Mouse (Mus musculus) forebrain, embryonic 13.5 days (tissue): Measurements from ENCODE around the gene Vwf. TPM values are rescaled to one million over a fixed set of nuclear protein-coding genes. Genes with fewer than 3 reads are reported as not detected.

ENCODE experiments used
- ATAC-seq: fragments of 200-750 bp; cut with Nextera tagmentation; 2 replicates; pipeline ENCODE4 v1.8.0; 2017
- H3K27ac ChIP-seq: fragments of 300-500 bp; sonication (generic); 2 replicates; pipeline ENCODE4 v1.5.1; 2015; ENCODE audit warnings: inconsistent platforms, mild to moderate bottlenecking, moderate library complexity
- H3K27me3 ChIP-seq: fragments of 300-500 bp; sonication (generic); 2 replicates; pipeline ENCODE4 v1.6.1; 2015; ENCODE audit warnings: mild to moderate bottlenecking, inconsistent platforms
- H3K36me3 ChIP-seq: fragments of 300-500 bp; sonication (generic); 2 replicates; pipeline ENCODE4 v1.6.1; 2015; ENCODE audit warnings: mild to moderate bottlenecking, inconsistent platforms; ENCODE audit not compliant: poor library complexity, severe bottlenecking
- H3K4me1 ChIP-seq: fragments of 300-500 bp; sonication (generic); 2 replicates; pipeline ENCODE4 v1.6.1; 2015; ENCODE audit warnings: inconsistent platforms
- H3K4me2 ChIP-seq: fragments of 300-500 bp; sonication (generic); 2 replicates; pipeline ENCODE4 v1.6.1; 2015; ENCODE audit warnings: inconsistent platforms, mild to moderate bottlenecking, moderate library complexity
- H3K4me3 ChIP-seq: fragments of 300-500 bp; sonication (generic); 2 replicates; pipeline ENCODE4 v1.5.1; 2015; ENCODE audit warnings: mild to moderate bottlenecking, inconsistent platforms
- H3K9ac ChIP-seq: fragments of 300-500 bp; sonication (generic); 2 replicates; pipeline ENCODE4 v1.6.1; 2015; ENCODE audit warnings: mild to moderate bottlenecking, inconsistent platforms
- H3K9me3 ChIP-seq: fragments of 300-500 bp; sonication (generic); replicated peaks from 2 replicates; pipeline ENCODE4 v1.6.1; 2016; ENCODE audit warnings: inconsistent platforms
- WGBS: fragments of 180-500 bp; shearing (Covaris S2); methylation state at CpG from one replicate; pipeline ENCODE4 v1.1.7; 2015; 5-methylcytosine and 5-hydroxymethylcytosine counted together
- polyA plus RNA-seq: library from polyadenylated mRNA; unstranded; fragments of >200 nt; fragmentation: Nextera tagmentation; extraction: Ambion mirVana; gene quantifications from 2 replicates; pipeline ENCODE4 v1.2.1, GENCODE M21; 2015

Gene Vwf
- polyA plus RNA-seq, 1 experiment from 2014 or later: 7.7 TPM

DNA sequence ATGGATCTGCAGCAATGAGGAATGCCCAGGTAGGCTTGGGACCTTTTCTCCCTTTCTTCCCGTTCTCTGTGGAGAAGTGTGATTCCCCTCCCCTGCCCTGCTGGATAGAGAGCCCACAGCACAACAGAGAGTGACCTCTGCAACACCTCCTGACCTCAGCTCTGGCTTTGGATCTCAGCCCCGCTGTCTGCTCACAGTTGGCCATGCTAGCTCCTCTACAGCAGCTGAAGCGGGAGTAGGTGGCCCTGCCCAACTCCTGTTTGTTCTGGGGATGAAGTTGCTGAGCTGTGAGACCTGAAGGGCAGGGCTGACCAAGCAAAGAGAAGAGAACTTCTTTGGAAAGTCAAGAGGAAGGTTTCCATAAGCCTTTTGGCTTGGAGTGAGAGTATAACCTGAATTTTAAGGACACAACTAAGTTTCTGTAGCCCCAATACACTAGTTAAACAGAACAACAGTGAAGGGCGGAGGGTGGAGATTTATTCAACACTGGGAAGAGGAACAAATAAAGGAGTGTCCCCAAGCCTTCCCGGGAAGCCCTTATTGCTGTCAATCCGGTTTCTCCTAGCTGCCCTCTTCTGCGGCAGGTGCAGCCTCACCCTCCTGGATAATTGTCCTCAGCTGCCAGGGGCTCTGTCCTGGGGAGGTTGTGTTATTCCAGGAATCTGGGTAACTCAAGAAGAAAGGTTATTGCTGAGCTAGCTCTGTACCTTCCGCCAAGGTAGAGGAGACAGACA lies 45.2 kb downstream of the Vwf start:
- ATAC-seq: no peak
- Histone ChIP-seq H3K4me3 (no peak overlapping the region), H3K4me2 (no peak overlapping the region), H3K9ac (no peak overlapping the region), H3K9me3 (no peaks in the 10 kb centered on the region), H3K4me1 (no peaks in the 10 kb centered on the region), H3K36me3 (no peaks in the 10 kb centered on the region), H3K27ac (no peak overlapping the region), H3K27me3 (no peaks in the 10 kb centered on the region)
- 65% methylated on average over 8 of the region's 8 CpGs for WGBS

DNA sequence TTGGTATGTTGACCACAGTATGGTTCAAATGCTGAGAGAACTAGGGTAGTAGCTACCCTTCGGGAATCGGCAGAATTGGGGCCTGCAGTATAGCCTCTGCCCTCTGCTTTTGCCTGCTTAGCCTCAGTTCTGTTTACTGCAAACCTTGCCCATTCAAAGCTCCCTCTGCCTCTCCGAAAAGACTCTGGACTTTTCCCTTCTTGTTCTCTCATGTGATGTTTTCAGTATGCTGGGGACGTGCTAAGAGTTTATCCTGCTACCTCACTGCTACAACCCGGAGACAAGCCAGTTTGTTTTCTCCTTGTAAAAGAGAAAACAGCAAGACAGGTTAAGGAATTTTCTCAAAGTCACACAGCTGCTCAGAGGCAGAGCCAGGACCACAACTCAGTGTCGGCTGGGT lies 46.0 kb downstream of the Vwf start:
- H3K9ac ChIP-seq: no peak overlapping the region
- 91% methylated on average over 6 of the region's 6 CpGs for WGBS
- no peak overlapping the region for H3K4me3 ChIP-seq
- H3K27me3 ChIP-seq: no peaks in the 10 kb centered on the region
- H3K4me2 ChIP-seq: no peak overlapping the region
- ATAC-seq: no peak
- H3K36me3 ChIP-seq: no peaks in the 10 kb centered on the region
- H3K27ac ChIP-seq: no peak overlapping the region
- H3K4me1 ChIP-seq: no peaks in the 10 kb centered on the region
- H3K9me3 ChIP-seq: no peaks in the 10 kb centered on the region

DNA sequence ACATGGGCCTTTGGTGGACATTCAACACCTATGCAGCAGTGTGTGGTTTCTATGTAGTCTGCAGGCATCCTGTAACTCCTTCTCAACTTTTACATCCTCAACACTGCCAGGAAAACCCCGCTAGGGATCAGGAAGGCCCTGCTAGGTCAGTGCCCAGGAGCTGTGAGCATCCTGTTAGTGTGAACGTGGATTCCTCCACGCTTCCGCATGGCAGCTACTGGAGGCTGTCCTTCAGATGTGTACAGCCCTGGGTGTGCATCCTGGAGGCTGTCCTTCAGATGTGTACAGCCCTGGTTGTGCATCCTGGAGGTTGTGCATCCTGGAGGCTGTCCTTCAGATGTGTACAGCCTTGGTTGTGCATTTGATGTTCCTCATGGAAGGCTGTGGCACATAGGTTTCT lies 47.7 kb downstream of the Vwf start:
- no peak for ATAC-seq
- H3K9me3 ChIP-seq: no peaks in the 10 kb centered on the region
- no peaks in the 10 kb centered on the region for H3K4me1 ChIP-seq
- WGBS: 89% methylated on average over 4 of the region's 4 CpGs
- H3K36me3 ChIP-seq: no peaks in the 10 kb centered on the region
- H3K27me3 ChIP-seq: no peaks in the 10 kb centered on the region
- no peak overlapping the region for H3K4me3 ChIP-seq
- H3K4me2 ChIP-seq: no peak overlapping the region
- no peak overlapping the region for H3K9ac ChIP-seq
- H3K27ac ChIP-seq: no peak overlapping the region

DNA sequence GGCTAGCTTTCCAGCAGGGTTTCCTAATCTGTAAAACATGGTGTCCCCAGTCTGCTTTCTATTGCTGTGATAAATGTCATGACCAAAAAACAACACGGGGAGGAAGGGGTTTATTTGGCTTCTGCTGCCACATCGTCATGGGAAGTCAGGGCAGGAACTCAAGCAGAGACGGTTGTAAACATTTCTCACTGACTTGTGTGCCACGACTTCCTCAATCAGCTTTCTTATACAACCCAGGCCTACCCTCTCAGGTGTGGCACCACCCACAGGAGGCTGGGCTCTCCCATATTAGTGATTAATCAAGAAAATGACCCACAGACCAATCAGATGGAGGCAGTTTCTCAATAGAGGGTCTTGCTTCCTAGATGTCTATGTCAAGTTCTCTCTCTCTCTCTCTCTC lies 48.3 kb downstream of the Vwf start:
- no peaks in the 10 kb centered on the region for H3K9me3 ChIP-seq
- WGBS: 78% methylated on average over 4 of the region's 4 CpGs

DNA sequence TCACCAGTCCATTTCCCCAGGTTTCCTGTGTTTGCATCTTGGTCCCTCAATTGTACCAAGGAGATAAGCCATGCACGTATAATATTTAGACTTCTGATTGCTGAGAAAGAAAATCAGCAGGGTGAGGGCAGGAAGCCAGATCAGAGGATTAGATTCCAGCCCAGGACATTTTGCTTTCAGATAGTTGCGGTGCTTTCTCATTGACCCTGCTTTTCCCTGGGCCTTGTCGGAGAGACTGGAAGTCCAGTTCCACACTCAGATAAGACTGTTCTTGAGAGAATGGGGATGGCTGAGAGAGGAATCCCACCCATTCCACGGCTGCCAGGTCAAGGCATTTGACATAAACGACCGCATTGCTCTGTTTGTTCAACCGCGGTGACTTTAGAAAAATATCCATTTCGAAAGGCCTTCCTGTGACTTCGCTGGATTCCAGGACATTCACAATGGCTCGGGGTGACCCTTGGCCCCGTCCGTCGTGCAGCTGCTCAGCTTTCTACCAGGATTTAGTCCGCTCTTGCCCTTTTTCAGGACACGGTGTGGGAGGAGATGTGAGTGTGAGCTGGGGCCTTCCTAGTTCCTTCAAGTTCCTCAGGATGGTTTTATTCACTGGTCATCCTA lies 50.2 kb downstream of the Vwf start:
- peaks cover 3% of the 10 kb centered on the region; the same call in 1 of the 2 replicates for H3K27me3 ChIP-seq

More for the DNA sequence above, 48.3 kb downstream of the Vwf start:
- no peaks in the 10 kb centered on the region for H3K4me1 ChIP-seq
- H3K4me3 ChIP-seq: no peak overlapping the region
- no peaks in the 10 kb centered on the region for H3K36me3 ChIP-seq
- no peak overlapping the region for H3K9ac ChIP-seq
- no peak for ATAC-seq
- H3K27ac ChIP-seq: no peak overlapping the region
- H3K27me3 ChIP-seq: no peaks in the 10 kb centered on the region
- no peak overlapping the region for H3K4me2 ChIP-seq

DNA sequence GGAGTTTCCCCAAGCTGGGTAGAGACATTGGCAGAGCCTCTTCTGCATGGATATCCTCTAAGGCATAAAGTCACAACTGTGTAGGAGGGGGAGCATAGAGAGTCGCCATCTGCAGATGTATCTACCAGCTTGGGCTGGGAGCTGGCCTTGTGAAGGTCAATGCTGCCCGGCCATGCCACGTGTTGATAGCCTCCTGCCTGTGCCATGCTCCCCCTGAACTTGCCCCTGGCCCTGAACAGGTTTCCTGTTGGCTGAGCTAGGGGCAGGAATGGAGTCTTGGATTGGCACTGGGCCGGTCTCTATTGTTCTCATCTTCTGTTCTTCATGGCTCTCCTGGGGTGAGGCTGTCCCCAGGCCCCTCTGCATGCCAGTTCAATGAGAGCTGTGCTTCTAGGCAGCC lies 51.1 kb downstream of the Vwf start:
- no peak overlapping the region for H3K4me3 ChIP-seq
- H3K9ac ChIP-seq: no peak overlapping the region
- H3K9me3 ChIP-seq: no peaks in the 10 kb centered on the region
- no peak overlapping the region for H3K4me2 ChIP-seq
- H3K27ac ChIP-seq: no peak overlapping the region
- peaks cover 3% of the 10 kb centered on the region; the same call in 1 of the 2 replicates for H3K27me3 ChIP-seq
- no peak for ATAC-seq
- H3K36me3 ChIP-seq: no peaks in the 10 kb centered on the region
- 85% methylated on average over 4 of the region's 4 CpGs for WGBS
- H3K4me1 ChIP-seq: no peaks in the 10 kb centered on the region

More for the DNA sequence above, 50.2 kb downstream of the Vwf start:
- H3K27ac ChIP-seq: no peak overlapping the region
- no peak for ATAC-seq
- H3K4me3 ChIP-seq: no peak overlapping the region
- H3K4me1 ChIP-seq: no peaks in the 10 kb centered on the region
- H3K9me3 ChIP-seq: no peaks in the 10 kb centered on the region
- H3K4me2 ChIP-seq: no peak overlapping the region
- no peaks in the 10 kb centered on the region for H3K36me3 ChIP-seq
- H3K9ac ChIP-seq: no peak overlapping the region
- 53% methylated on average over 16 of the region's 16 CpGs for WGBS

DNA sequence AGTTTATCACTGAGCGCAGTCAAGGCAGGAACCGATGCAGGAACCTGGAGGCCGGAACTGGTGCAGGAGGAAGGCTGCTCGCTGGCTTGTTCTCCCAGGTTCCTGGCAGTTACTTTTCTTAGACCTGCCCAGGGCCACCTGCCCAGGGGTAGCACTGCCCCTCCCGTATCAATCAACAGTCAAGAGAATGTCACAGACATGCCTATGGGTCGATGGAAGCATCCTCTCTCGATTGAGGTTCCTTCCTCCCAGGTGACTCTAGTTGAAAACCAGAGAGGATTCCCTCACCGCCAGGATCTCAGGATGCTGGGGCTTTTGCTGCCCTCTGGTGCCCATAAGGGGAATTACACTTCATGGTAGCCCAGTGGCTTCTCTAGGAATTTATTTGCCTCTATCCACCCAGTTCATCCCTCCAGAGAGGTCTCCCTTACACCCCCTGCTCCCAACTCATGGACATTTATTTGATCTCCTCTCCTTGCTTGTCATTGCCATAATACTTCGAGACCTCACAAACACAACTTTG lies 53.5 kb downstream of the Vwf start:
- ATAC-seq: peak; percentile 58; the same call in 1 of the 2 replicates
- no peaks in the 10 kb centered on the region for H3K36me3 ChIP-seq
- H3K27me3 ChIP-seq: peaks cover 3% of the 10 kb centered on the region; the same call in 1 of the 2 replicates
- H3K4me3 ChIP-seq: no peak overlapping the region
- 45% methylated on average over 9 of the region's 9 CpGs for WGBS
- H3K4me2 ChIP-seq: no peak overlapping the region
- no peaks in the 10 kb centered on the region for H3K4me1 ChIP-seq
- H3K27ac ChIP-seq: no peak overlapping the region
- no peaks in the 10 kb centered on the region for H3K9me3 ChIP-seq
- H3K9ac ChIP-seq: no peak overlapping the region

DNA sequence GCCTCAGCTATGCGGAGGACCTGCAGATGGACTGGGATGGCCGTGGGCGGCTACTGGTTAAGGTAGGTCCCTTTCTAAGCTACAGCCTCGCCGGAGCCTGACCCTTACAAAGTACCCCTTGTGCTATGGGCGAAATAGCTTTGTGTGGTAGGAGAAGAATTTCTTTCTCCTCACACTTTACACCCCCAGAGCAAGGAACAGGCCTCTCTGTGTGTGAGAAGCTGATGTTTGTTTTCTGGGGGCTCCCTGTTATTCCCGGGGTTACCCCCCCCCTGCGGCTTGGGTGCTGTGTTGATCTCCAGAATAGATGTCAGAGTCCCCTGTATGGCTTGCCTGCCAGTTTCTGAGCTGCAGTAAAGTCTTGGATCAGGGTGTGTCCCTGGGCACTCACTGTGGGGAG lies 54.1 kb downstream of the Vwf start:
- peaks cover 3% of the 10 kb centered on the region; the same call in 1 of the 2 replicates for H3K27me3 ChIP-seq
- no peaks in the 10 kb centered on the region for H3K36me3 ChIP-seq
- H3K9ac ChIP-seq: no peak overlapping the region
- H3K27ac ChIP-seq: no peak overlapping the region
- H3K4me3 ChIP-seq: no peak overlapping the region
- no peak for ATAC-seq
- H3K9me3 ChIP-seq: no peaks in the 10 kb centered on the region
- no peaks in the 10 kb centered on the region for H3K4me1 ChIP-seq
- 80% methylated on average over 8 of the region's 8 CpGs for WGBS
- H3K4me2 ChIP-seq: no peak overlapping the region

DNA sequence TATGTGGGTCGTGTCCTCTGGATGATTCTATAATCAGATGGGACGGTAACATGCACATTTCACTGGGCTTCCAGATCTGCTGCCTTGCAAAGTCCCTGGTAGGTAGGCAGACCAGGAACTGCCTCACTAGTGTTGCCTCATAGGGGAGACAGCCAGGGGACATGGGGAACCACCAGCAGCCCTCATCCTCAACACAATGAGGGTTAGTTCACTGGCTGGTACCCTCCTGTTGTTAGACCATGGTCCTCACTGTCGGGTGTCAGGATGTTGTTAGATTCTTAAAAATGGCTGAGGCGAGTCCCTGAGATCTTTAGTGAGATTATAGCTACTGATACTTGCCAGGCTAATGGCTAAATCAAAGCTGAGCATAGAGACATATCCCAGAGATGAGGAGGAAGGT lies 54.6 kb downstream of the Vwf start:
- H3K4me1 ChIP-seq: no peaks in the 10 kb centered on the region
- ATAC-seq: no peak
- H3K4me2 ChIP-seq: no peak overlapping the region
- H3K27me3 ChIP-seq: peaks cover 3% of the 10 kb centered on the region; the same call in 1 of the 2 replicates
- no peak overlapping the region for H3K9ac ChIP-seq
- no peaks in the 10 kb centered on the region for H3K9me3 ChIP-seq
- 72% methylated on average over 4 of the region's 4 CpGs for WGBS
- no peak overlapping the region for H3K27ac ChIP-seq
- no peak overlapping the region for H3K4me3 ChIP-seq
- no peaks in the 10 kb centered on the region for H3K36me3 ChIP-seq

DNA sequence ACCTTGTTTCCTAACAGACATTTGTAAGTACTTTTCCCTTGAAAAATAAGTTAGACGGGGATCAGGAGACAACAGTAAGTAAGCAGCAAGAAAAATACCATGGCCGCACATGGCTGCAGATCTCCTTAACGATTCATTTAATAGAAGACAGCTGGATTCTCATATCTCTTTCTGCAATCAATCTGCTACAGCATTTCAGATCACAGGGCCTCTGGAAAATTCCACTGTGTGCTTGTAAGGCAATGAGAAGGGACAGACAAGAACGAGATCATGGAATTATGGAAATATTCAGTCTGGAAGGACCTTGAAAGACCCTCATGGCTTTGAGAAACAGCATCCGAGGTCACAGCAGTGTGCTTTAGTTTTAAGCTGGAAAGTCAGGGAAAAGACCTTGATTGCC lies 55.2 kb downstream of the Vwf start:
- Histone ChIP-seq H3K27ac (no peak overlapping the region), H3K4me1 (no peaks in the 10 kb centered on the region), H3K9me3 (no peaks in the 10 kb centered on the region), H3K9ac (no peak overlapping the region), H3K4me3 (no peak overlapping the region), H3K36me3 (no peaks in the 10 kb centered on the region), H3K27me3 (peaks cover 3% of the 10 kb centered on the region; the same call in 1 of the 2 replicates), H3K4me2 (no peak overlapping the region)
- ATAC-seq: no peak
- 78% methylated on average over 5 of the region's 5 CpGs for WGBS

DNA sequence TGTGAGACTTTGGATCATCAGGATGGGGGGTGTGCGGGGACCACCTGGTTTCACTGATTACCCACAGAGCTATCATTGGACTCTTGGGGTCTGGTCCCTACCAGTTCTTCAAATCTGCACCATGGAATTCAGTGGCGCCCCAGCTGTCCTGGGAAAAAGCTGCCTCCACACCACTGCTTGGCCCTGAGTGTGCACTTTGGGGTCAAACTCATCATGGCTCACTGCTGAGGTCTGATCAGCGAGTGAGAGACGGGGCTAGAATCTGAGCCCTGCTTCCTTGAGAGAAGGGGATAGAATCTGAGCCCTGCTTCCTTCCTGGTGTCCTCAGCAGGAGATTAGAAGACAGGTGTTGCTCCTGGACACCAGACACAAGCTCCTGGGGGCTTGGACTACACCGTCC lies 55.8 kb downstream of the Vwf start:
- Histone ChIP-seq H3K4me1 (no peaks in the 10 kb centered on the region), H3K9ac (no peak overlapping the region), H3K9me3 (no peaks in the 10 kb centered on the region), H3K36me3 (no peaks in the 10 kb centered on the region), H3K27me3 (peaks cover 3% of the 10 kb centered on the region; the same call in 1 of the 2 replicates), H3K27ac (no peak overlapping the region), H3K4me2 (no peak overlapping the region), H3K4me3 (no peak overlapping the region)
- 83% methylated on average over 5 of the region's 5 CpGs for WGBS
- ATAC-seq: no peak

DNA sequence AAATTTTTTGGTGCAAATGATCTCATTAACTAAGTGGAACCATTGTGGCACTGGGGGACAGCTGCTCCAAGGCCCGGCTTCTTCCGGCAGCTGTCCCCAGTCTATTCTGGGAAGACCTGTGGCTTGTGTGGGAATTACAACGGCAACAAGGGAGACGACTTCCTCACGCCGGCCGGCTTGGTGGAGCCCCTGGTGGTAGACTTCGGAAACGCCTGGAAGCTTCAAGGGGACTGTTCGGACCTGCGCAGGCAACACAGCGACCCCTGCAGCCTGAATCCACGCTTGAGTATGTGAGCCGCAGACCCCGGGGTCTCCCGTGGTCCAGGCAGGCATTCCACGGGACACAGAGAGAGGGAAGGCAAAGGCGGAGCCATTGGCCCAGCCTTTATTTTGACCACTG lies 56.7 kb downstream of the Vwf start:
- peak overlapping the region; percentile 28 for H3K4me2 ChIP-seq
- no peaks in the 10 kb centered on the region for H3K9me3 ChIP-seq
- H3K27ac ChIP-seq: no peak overlapping the region
- H3K9ac ChIP-seq: no peak overlapping the region
- no peak overlapping the region for H3K4me3 ChIP-seq
- no peaks in the 10 kb centered on the region for H3K36me3 ChIP-seq
- no peaks in the 10 kb centered on the region for H3K4me1 ChIP-seq
- H3K27me3 ChIP-seq: peaks cover 3% of the 10 kb centered on the region; the same call in 1 of the 2 replicates
- peak; percentile 59 for ATAC-seq
- 3% methylated on average over 18 of the region's 18 CpGs for WGBS
